Mouse (Mus musculus): ENCODE data around the gene Car10.

Gene Car10

GRCm38 (mm10) chr11:93172430-93172829 is 74.6 kb downstream of the Car10 start:
- no peak for DNase-seq (ENCODE audit: inconsistent ontology term)

GRCm38 (mm10) chr11:93173533-93174308 is 75.9 kb downstream of the Car10 start:
- DNase-seq (ENCODE audit: inconsistent ontology term), result no peak

- peak; percentile 87 for DNase-seq (ENCODE audit: inconsistent ontology term)
Measured at GRCm38 (mm10) chr11:93185477-93185876, 87.6 kb downstream of the Car10 start.

GRCm38 (mm10) chr11:93186163-93186562 is 88.3 kb downstream of the Car10 start:
- DNase-seq (ENCODE audit: inconsistent ontology term), result peak; percentile 71

GRCm38 (mm10) chr11:93188621-93189020 is 90.8 kb downstream of the Car10 start:
- no peak for DNase-seq (ENCODE audit: inconsistent ontology term)

GRCm38 (mm10) chr11:93200046-93200445 is 102.2 kb downstream of the Car10 start:
- no peak for DNase-seq (ENCODE audit: inconsistent ontology term)

GRCm38 (mm10) chr11:93217457-93217856 is 119.6 kb downstream of the Car10 start:
- peak; percentile 66 for DNase-seq (ENCODE audit: inconsistent ontology term)

DNA sequence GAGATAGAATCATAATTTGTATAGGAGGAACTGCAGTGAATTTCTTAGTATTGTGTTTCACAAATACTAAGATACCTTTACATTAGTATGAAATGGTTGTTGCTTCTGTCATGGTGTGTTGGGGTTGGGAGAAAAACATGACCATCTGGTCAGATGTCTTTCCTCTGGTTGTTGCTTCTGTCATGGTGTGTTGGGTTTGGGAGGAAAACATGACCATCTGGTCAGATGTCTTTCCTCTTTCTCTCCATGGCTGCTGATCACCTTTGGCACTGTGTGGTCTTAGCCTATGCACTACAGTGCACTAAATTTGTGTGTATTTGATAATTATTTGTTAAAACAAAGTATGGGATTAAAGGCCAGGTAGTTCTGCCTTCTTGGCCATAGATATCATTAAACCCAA is 132.2 kb downstream of the Car10 start:
- no peak for DNase-seq (ENCODE audit: inconsistent ontology term)

DNA sequence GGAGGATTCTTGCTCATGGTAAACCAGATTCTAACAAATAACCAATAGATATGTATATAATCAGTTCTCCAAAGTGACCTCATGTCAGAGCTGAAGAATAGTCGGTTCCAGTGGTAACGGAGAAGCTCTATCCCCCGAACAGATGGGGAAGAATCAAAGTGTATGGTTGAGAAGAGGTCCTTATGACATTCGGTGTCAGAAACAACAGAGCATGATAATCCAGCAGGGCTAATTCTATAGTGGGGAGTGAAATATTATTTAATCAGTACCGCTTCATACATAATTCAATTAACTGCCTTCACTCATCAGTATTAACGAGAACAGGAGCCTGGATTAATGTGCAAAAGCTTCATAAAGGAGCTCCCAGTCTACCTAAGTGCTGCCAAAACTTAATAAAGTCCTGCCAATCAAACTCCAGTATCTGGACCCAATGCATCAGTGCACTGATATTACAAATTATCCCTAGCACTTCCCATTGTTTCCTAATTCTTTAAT is 152.0 kb downstream of the Car10 start:
- DNase-seq (ENCODE audit: inconsistent ontology term), result peak; percentile 12

DNA sequence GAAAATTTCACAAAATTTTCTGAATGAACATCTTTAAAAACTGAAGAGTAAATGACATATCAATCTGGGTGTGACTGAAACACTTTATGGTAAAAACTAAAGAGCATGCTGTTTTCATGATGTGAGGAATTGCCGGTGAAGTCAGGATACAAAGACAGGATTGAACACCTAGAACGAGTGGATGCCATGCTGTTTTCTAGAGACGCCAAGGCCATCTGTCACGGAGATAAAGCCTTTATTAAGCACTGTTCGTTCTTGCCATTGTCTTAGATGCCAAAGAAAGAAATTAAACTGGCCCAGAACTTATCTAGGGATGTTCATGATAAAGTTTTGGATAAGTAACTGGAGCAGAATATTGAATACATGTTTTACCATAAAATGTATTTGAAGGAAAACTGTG is 153.9 kb downstream of the Car10 start:
- DNase-seq (ENCODE audit: inconsistent ontology term), result no peak

- DNase-seq (ENCODE audit: inconsistent ontology term), result no peak
Measured at GRCm38 (mm10) chr11:93263979-93264378, 166.2 kb downstream of the Car10 start.

GRCm38 (mm10) chr11:93272016-93272415 is 174.2 kb downstream of the Car10 start:
- peak; percentile 11 for DNase-seq (ENCODE audit: inconsistent ontology term)

DNA sequence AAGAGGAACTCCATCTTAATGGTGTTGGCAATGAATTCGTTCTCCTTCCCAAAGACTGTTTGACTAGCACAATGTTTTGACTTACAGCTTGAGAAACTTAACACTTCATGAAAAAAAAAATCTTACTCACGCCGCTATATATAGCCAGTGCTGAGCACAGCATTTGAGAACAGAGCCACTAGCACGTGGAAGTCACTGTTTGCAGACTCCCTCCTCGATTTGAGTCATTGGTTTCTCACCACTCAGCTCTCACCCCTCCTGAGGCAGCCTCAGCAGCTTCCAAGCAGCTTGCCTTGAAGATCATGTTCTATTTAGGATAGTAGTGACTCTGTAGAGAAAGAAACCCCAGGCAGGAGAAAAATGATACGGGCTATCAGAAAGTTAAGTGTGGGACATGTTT is 176.1 kb downstream of the Car10 start:
- DNase-seq (ENCODE audit: inconsistent ontology term), result no peak

DNA sequence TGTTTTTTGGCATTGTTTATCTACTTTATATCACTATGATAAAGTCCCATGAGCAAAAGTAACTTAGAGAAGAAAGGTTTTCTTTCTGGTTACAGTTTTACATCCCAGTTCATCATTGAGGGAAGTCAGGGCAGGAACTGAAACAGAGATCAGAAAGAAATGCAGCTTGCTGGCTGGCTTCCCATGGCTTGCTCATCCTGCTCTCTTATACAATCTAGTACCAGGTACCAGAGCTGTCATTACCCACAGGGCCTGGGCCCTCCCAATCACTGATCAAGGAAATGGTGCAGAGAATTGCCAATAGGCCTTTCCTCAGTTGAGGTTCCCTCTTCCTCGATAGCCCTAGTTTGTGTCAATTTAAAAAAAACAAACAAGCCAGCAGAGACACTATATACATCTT is 195.8 kb downstream of the Car10 start:
- no peak for DNase-seq (ENCODE audit: inconsistent ontology term)

DNA sequence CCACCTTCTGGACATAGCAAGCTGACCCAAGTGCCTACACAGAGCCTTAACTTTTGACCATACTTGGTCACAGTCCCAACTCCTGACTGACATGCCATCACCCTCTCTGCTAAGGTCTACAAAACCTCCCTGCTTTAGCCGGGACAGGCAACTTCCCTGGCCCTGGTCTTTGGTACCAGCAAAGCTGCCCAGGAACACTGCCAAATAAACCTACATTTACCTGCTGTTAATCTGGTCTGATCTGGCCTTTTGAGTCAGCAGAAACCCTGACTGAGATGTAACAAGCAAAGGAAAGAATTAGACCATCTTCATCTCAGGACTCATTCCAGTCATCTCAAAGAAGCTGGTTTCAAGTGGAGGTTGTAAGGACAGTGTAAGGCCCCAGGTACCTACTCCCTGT is 212.2 kb downstream of the Car10 start:
- DNase-seq (ENCODE audit: inconsistent ontology term), result no peak

DNA sequence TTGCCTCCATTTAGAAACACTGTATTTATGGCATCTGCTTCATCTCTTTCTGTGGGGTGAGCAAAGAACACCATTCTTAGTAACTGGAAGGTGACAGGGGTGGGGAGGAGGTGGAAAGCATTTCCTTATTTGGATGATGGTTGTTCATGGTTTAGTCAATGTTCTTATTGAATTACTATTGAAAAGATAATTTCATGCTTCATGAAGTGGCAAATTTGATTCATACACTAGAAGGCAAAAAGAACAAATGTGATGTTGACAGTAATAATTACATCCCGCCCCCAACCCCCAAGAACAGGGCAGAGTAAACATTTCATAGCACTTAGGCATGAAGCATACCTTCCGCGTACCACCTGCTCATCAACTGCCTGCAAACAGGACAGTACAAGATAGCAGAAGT is 239.9 kb downstream of the Car10 start:
- DNase-seq (ENCODE audit: inconsistent ontology term), result peak; percentile 88

DNA sequence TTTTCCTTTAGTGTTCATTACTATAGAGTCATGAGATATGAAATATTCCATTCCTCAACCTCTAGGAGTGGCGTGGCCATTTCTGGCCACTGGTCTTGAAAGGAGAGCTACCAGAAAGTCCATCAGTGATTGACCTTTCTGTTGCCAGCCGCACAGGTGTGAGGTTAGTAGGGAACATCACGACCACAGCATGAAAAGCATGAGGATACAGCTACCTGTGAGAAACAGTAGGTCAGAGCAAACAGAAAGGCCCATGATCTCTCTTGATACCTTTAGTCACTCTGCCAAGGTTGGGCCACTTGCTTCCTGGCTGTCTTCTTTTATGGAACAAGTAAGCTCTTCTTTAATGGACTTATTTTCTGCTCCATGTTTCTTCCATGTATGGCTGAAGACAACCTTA is 246.1 kb downstream of the Car10 start:
- DNase-seq (ENCODE audit: inconsistent ontology term), result no peak

GRCm38 (mm10) chr11:93344869-93345268 is 247.0 kb downstream of the Car10 start:
- peak; percentile 6 for DNase-seq (ENCODE audit: inconsistent ontology term)

GRCm38 (mm10) chr11:93361576-93361975 is 263.7 kb downstream of the Car10 start:
- peak; percentile 35 for DNase-seq (ENCODE audit: inconsistent ontology term)

GRCm38 (mm10) chr11:93364171-93364570 is 266.3 kb downstream of the Car10 start:
- DNase-seq (ENCODE audit: inconsistent ontology term), result no peak

DNA sequence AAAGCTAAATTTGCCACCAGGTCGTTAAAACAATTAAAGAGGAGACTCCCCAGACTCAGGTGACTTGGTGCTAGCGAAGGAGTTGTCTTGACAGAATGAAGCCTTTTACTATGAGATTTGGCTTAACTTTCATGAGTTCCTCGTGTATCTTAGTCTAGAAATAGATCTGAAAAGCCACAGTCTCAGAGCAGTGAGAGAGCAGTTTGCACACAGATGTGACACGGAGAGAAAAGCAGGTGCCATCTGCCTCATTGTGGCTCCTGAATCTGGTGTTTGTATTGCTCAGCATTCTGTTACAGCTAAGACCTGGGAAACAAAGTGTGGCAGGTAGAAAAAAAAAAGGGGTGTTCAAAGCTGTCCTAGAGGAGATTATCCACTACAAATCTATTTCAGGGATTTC is 269.4 kb downstream of the Car10 start:
- no peak for DNase-seq (ENCODE audit: inconsistent ontology term)

DNA sequence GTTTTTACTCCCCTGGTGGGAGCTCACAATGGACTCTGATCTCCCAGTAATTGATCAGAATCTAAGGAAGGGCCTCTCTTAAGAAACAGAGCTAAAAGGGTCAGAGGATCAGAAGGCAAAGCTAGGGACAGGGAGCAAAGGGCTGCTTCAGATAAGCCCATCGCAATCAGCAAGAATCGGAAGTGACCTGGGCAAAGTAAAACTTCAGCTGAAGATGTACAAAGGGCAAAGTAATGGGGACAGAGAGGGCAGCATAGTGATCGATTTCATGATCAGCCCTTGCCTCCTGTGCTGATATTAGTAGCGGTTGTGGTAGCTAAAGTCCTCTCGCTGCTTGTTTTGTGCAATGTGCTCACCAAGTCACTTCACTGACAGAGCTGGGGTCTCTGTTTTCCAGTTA is 269.9 kb downstream of the Car10 start:
- DNase-seq (ENCODE audit: inconsistent ontology term), result no peak

DNA sequence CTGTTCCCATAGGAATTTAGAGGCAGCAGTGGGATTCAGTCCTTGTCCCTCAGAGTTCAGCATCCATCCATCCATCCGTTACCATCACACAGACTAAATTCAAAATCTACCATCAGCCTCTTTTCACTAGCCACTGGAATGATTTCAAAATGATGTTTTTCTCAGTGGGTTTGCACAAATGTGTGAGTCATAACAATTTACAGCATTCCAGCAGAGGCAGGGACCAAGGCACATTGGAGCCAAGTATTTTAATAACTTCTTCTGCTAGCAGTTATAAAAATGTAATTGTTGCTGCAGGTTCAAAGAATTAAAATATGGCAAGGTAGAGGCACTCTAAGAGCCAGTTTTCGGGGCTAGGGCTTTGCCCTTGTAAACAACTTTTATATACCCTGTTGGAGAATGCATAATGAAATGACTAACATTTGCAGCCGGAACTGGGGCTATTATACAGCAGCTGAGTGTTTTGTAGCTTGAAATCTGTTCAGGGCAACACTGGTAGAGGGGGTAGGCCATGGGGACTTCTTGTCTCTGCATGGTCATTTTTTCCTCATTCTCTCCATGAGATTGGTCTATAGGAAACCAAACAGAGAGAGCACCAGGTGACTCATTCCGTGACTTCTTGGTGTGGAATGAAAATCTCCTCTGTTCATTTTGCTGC is 276.0 kb downstream of the Car10 start:
- peak; percentile 78 for DNase-seq (ENCODE audit: inconsistent ontology term)

Data from Muller cell, postnatal 12 days (primary cell).